Mouse (Mus musculus) heart, embryonic 16.5 days (tissue): Measurements from ENCODE around the gene Abcd2. TPM values are rescaled to one million over a fixed set of nuclear protein-coding genes. Genes with fewer than 3 reads are reported as not detected.

Source experiments
- ATAC-seq: fragments of 200-750 bp; cut with Nextera tagmentation; replicated peaks from 2 replicates; pipeline ENCODE4 v1.8.0; 2017; ENCODE audit warnings: moderate number of reproducible peaks; ENCODE audit not compliant: insufficient read depth, low FRiP score; ENCODE audit errors: extremely low read depth
- H3K27ac ChIP-seq: fragments of 300-500 bp; sonication (generic); 2 replicates; pipeline ENCODE4 v1.5.1; 2014; ENCODE audit warnings: mild to moderate bottlenecking, low read length, control low read depth, moderate library complexity
- H3K27me3 ChIP-seq: fragments of 300-500 bp; sonication (generic); 2 replicates; pipeline ENCODE4 v1.6.1; 2014; ENCODE audit warnings: low read length, mixed read lengths; ENCODE audit not compliant: control insufficient read depth, insufficient read depth
- H3K36me3 ChIP-seq: fragments of 300-500 bp; sonication (generic); 2 replicates; pipeline ENCODE4 v1.6.1; 2014; ENCODE audit not compliant: control insufficient read depth, insufficient read depth
- H3K4me1 ChIP-seq: fragments of 300-500 bp; sonication (generic); 2 replicates; pipeline ENCODE4 v1.6.1; 2014; ENCODE audit warnings: low read length, mixed read lengths; ENCODE audit not compliant: control insufficient read depth, insufficient read depth
- H3K4me2 ChIP-seq: fragments of 300-500 bp; sonication (generic); 2 replicates; pipeline ENCODE4 v1.6.1; 2014; ENCODE audit warnings: low read depth, mild to moderate bottlenecking, control low read depth, low read length
- H3K4me3 ChIP-seq: fragments of 300-500 bp; sonication (generic); 2 replicates; pipeline ENCODE4 v1.5.1; 2014; ENCODE audit warnings: mild to moderate bottlenecking, control low read depth, low read length
- H3K9ac ChIP-seq: fragments of 300-500 bp; sonication (generic); 2 replicates; pipeline ENCODE4 v1.6.1; 2014; ENCODE audit warnings: low read length, control low read depth
- H3K9me3 ChIP-seq: fragments of 300-500 bp; sonication (generic); replicated peaks from 2 replicates; pipeline ENCODE4 v1.6.1; 2016; ENCODE audit warnings: low read length; ENCODE audit not compliant: control insufficient read depth
- WGBS: fragments of 180-500 bp; shearing (Covaris S2); extraction: QIAGEN DNeasy Blood & Tissue Kit; methylation state at CpG from one replicate; pipeline ENCODE4 v1.1.7; 2014; 5-methylcytosine and 5-hydroxymethylcytosine counted together
- polyA plus RNA-seq: library from polyadenylated mRNA; unstranded; fragments of >200 nt; fragmentation: Nextera tagmentation; extraction: Ambion mirVana; gene quantifications from 2 replicates; pipeline ENCODE4 v1.2.1, GENCODE M21; 2015

Gene Abcd2
- 0.50 and 1.3 TPM in 2 replicates for polyA plus RNA-seq

GRCm38 (mm10) chr15:91191412-91192222 is at the start of gene Abcd2:
TSS of gene Abcd2 (minus strand) at chr15:91191799.
- Histone ChIP-seq H3K27ac (peak within 1 kb of the TSS; percentile 56), H3K36me3 (no peaks in the 10 kb centered on the region), H3K9ac (peak within 1 kb of the TSS; percentile 53), H3K9me3 (no peaks in the 10 kb centered on the region), H3K27me3 (no peaks in the 10 kb centered on the region), H3K4me1 (peaks cover 4% of the 10 kb centered on the region; the same call in 1 of the 2 replicates), H3K4me3 (peak within 1 kb of the TSS; percentile 59), H3K4me2 (peak within 1 kb of the TSS; percentile 76)
- under 1% methylated on average over 22 of the region's 22 CpGs for WGBS
- peak; percentile 76 for ATAC-seq

GRCm38 (mm10) chr15:91240683-91241335 is 49.2 kb upstream of the Abcd2 start:
- no peak overlapping the region for H3K4me3 ChIP-seq
- no peak overlapping the region for H3K27ac ChIP-seq
- H3K4me1 ChIP-seq, result no peaks in the 10 kb centered on the region
- H3K9ac ChIP-seq, result no peak overlapping the region
- whole genome bisulfite sequencing, result 80% methylated on average over 3 of the region's 3 CpGs
- H3K36me3 ChIP-seq, result no peaks in the 10 kb centered on the region
- H3K27me3 ChIP-seq, result no peaks in the 10 kb centered on the region
- H3K4me2 ChIP-seq, result no peak overlapping the region
- H3K9me3 ChIP-seq, result no peaks in the 10 kb centered on the region
- ATAC-seq, result no peak

GRCm38 (mm10) chr15:91237294-91237693 is 45.7 kb upstream of the Abcd2 start:
- WGBS, result 79% methylated on average over 5 of the region's 5 CpGs
- H3K27ac ChIP-seq, result no peak overlapping the region

DNA sequence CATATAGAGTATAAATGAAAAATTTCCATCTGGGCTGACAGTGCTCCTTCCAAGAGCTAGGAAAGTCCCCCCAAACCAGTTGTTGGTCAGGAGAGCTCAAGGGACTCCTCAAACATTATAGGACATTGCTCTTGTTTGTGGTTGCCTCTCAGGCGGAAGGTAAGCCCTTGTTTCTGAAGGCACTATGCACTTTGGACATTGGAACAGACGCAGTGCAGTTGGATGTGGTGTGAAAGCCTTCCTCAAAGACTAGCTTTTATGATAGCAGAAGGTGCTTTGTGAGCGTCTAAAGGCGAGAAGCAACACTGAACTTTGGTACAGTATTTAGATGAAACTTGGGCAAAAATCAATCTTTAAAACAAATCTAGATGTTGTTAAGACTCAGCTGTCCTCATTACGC is 14.9 kb upstream of the Abcd2 start:
- 88% methylated on average over 5 of the region's 5 CpGs for WGBS
- Histone ChIP-seq H3K9me3 (no peaks in the 10 kb centered on the region), H3K4me1 (no peaks in the 10 kb centered on the region), H3K4me3 (no peak overlapping the region), H3K27ac (no peak overlapping the region), H3K36me3 (no peaks in the 10 kb centered on the region), H3K27me3 (no peaks in the 10 kb centered on the region), H3K4me2 (no peak overlapping the region), H3K9ac (no peak overlapping the region)
- no peak for ATAC-seq

More at GRCm38 (mm10) chr15:91237294-91237693, 45.7 kb upstream of the Abcd2 start:
- no peak overlapping the region for H3K4me3 ChIP-seq
- H3K4me2 ChIP-seq, result no peak overlapping the region
- ATAC-seq, result no peak
- no peaks in the 10 kb centered on the region for H3K27me3 ChIP-seq
- H3K9me3 ChIP-seq, result no peaks in the 10 kb centered on the region
- H3K9ac ChIP-seq, result no peak overlapping the region
- H3K36me3 ChIP-seq, result no peaks in the 10 kb centered on the region
- no peaks in the 10 kb centered on the region for H3K4me1 ChIP-seq

GRCm38 (mm10) chr15:91203521-91203920 is 11.9 kb upstream of the Abcd2 start:
- no peak overlapping the region for H3K4me2 ChIP-seq
- H3K4me3 ChIP-seq, result no peak overlapping the region
- no peaks in the 10 kb centered on the region for H3K9me3 ChIP-seq
- no peak for ATAC-seq
- 89% methylated on average over 3 of the region's 3 CpGs for whole genome bisulfite sequencing
- H3K4me1 ChIP-seq, result no peaks in the 10 kb centered on the region
- H3K36me3 ChIP-seq, result no peaks in the 10 kb centered on the region
- no peaks in the 10 kb centered on the region for H3K27me3 ChIP-seq
- no peak overlapping the region for H3K9ac ChIP-seq
- H3K27ac ChIP-seq, result no peak overlapping the region

GRCm38 (mm10) chr15:91202486-91202885 is 10.9 kb upstream of the Abcd2 start:
- ATAC-seq, result no peak

GRCm38 (mm10) chr15:91200833-91201232 is 9.2 kb upstream of the Abcd2 start:
- Histone ChIP-seq H3K4me1 (no peaks in the 10 kb centered on the region), H3K9me3 (no peaks in the 10 kb centered on the region), H3K27ac (no peak overlapping the region), H3K36me3 (no peaks in the 10 kb centered on the region), H3K4me3 (no peak overlapping the region), H3K9ac (no peak overlapping the region), H3K4me2 (no peak overlapping the region), H3K27me3 (no peaks in the 10 kb centered on the region)
- 78% methylated on average over 1 of the region's 1 CpGs for WGBS
- ATAC-seq, result no peak

More at GRCm38 (mm10) chr15:91202486-91202885, 10.9 kb upstream of the Abcd2 start:
- WGBS, result 89% methylated on average over 1 of the region's 1 CpGs
- Histone ChIP-seq H3K4me1 (no peaks in the 10 kb centered on the region), H3K4me3 (no peak overlapping the region), H3K27me3 (no peaks in the 10 kb centered on the region), H3K4me2 (no peak overlapping the region), H3K9ac (no peak overlapping the region), H3K36me3 (no peaks in the 10 kb centered on the region), H3K27ac (no peak overlapping the region), H3K9me3 (no peaks in the 10 kb centered on the region)

GRCm38 (mm10) chr15:91199256-91199905 is 7.8 kb upstream of the Abcd2 start, which contains the start of gene CN725425:
TSS of gene CN725425 (plus strand) at chr15:91199494.
- H3K27me3 ChIP-seq, result no peaks in the 10 kb centered on the region
- H3K27ac ChIP-seq, result no peak within 1 kb of the TSS
- no peak within 1 kb of the TSS for H3K4me3 ChIP-seq
- H3K4me2 ChIP-seq, result no peak within 1 kb of the TSS
- ATAC-seq, result no peak
- WGBS, result 86% methylated on average over 30 of the region's 30 CpGs
- no peak within 1 kb of the TSS for H3K9ac ChIP-seq
- no peaks in the 10 kb centered on the region for H3K9me3 ChIP-seq
- no peaks in the 10 kb centered on the region for H3K36me3 ChIP-seq
- H3K4me1 ChIP-seq, result no peaks in the 10 kb centered on the region
